Comparison of ENCODE assay signal across 8 mouse cellular contexts in genomic region chr1:42851398-42851767, GRCm38 (mm10). TPM values are rescaled to one million over a fixed set of nuclear protein-coding genes. Genes with fewer than 3 reads are reported as not detected.
A peak's percentile ranks its signal among the peaks of the same experiment; 100 is the strongest.
DNase-seq lines count a peak whose midpoint lies in the region; ATAC-seq and TF ChIP-seq lines count a peak whose summit lies in the region.

No protein-coding gene starts in this region.

- TF ChIP-seq EP300 in liver, embryonic 14.5 days (IDR thresholded peaks at IDR 0.05; ENCODE audit: low read depth) = no peak

- peak overlapping the region; percentile 61 for H3K27ac ChIP-seq in heart, embryonic 13.5 days (replicated peaks)
- H3K27ac ChIP-seq in forebrain, embryonic 13.5 days = no peak overlapping the region
- H3K27ac ChIP-seq in liver, embryonic 14.5 days = no peak overlapping the region
- peak overlapping the region; percentile 70 for H3K27ac ChIP-seq in stomach, embryonic 16.5 days (ENCODE audit: low read length)

- WGBS in heart, embryonic 13.5 days = under 1% methylated on average over 21 of the region's 21 CpGs
- under 1% methylated on average over 21 of the region's 21 CpGs for WGBS in forebrain, embryonic 13.5 days
- under 1% methylated on average over 21 of the region's 21 CpGs for WGBS in liver, embryonic 14.5 days (ENCODE audit: insufficient replicate concordance)
- WGBS in stomach, embryonic 16.5 days = 0% methylated on average over 21 of the region's 21 CpGs

- H3K4me2 ChIP-seq in heart, embryonic 13.5 days = peak overlapping the region; percentile 82
- peak overlapping the region; percentile 66 for H3K4me2 ChIP-seq in forebrain, embryonic 13.5 days
- peak overlapping the region; percentile 85 for H3K4me2 ChIP-seq in liver, embryonic 14.5 days (ENCODE audit: low read depth)
- peak overlapping the region; percentile 63 for H3K4me2 ChIP-seq in stomach, embryonic 16.5 days (ENCODE audit: low read depth, low read length)

- H3K36me3 ChIP-seq in heart, embryonic 13.5 days = no peaks in the 10 kb centered on the region
- H3K36me3 ChIP-seq in G1E (replicated peaks) = peaks cover 9% of the 10 kb centered on the region
- no peaks in the 10 kb centered on the region for H3K36me3 ChIP-seq in forebrain, embryonic 13.5 days (ENCODE audit: poor library complexity, severe bottlenecking)
- no peaks in the 10 kb centered on the region for H3K36me3 ChIP-seq in liver, embryonic 14.5 days (replicated peaks; ENCODE audit: control insufficient read depth, insufficient read depth, low read depth)
- H3K36me3 ChIP-seq in stomach, embryonic 16.5 days (ENCODE audit: control insufficient read depth, insufficient read depth, low read length) = no peaks in the 10 kb centered on the region

- H3K4me1 ChIP-seq in heart, embryonic 13.5 days = peaks cover 13% of the 10 kb centered on the region
- H3K4me1 ChIP-seq in G1E (ENCODE audit: insufficient read depth, low read depth, low read length) = peaks cover 33% of the 10 kb centered on the region
- H3K4me1 ChIP-seq in forebrain, embryonic 13.5 days = peaks cover 14% of the 10 kb centered on the region
- H3K4me1 ChIP-seq in liver, embryonic 14.5 days (replicated peaks; ENCODE audit: control insufficient read depth in 2 of 2, insufficient read depth in 2 of 2, low read length in 1 of 2) = peaks cover 8 to 11% of the 10 kb centered on the region in 2 experiments; a peak in 3 of 4 replicates
- 0 out of 2 replicates have a peak, but pooled peaks cover 3% of the 10 kb centered on the region for H3K4me1 ChIP-seq in stomach, embryonic 16.5 days (ENCODE audit: control insufficient read depth, insufficient read depth, low read length)

- DNase-seq in heart, postnatal 25 days (ENCODE audit: low spot score) = no peak
- peak; percentile 41 for DNase-seq in G1E (ENCODE audit: low spot score)
- no peak for DNase-seq in liver, embryonic 14.5 days (ENCODE audit: low read depth in 3 of 3, low spot score in 3 of 3)
- DNase-seq in left cerebral cortex, postnatal 25 days (ENCODE audit: low spot score in 2 of 2) = no peak
- DNase-seq in thymus, postnatal 4 days = no peak

- ATAC-seq in heart, embryonic 13.5 days (ENCODE audit: extremely low read depth, insufficient number of reproducible peaks, low FRiP score, low TSS enrichment) = peak; percentile 17; the same call in 1 of the 2 replicates
- ATAC-seq in G1E (ENCODE audit: extremely low read depth, insufficient number of reproducible peaks, low FRiP score, poor library complexity, severe bottlenecking) = peak; percentile 19; the same call in 1 of the 2 replicates
- no peak; the same call in 1 of the 2 replicates for ATAC-seq in forebrain, embryonic 13.5 days
- peak; percentile 79 for ATAC-seq in liver, embryonic 14.5 days (ENCODE audit: insufficient read depth)
- ATAC-seq in stomach, embryonic 16.5 days (ENCODE audit: insufficient read depth, low FRiP score) = no peak; the same call in 1 of the 2 replicates

- intact Hi-C loops in heart, postnatal 25 days (cut with DNase I) = no loop called here
- intact Hi-C loops in left cerebral cortex, postnatal 25 days (cut with DNase I) = no loop called here

- H3K9me3 ChIP-seq in heart, embryonic 13.5 days = no peaks in the 10 kb centered on the region
- H3K9me3 ChIP-seq in G1E (replicated peaks) = no peaks in the 10 kb centered on the region
- no peaks in the 10 kb centered on the region for H3K9me3 ChIP-seq in forebrain, embryonic 13.5 days (replicated peaks)
- no peaks in the 10 kb centered on the region for H3K9me3 ChIP-seq in liver, embryonic 14.5 days (ENCODE audit: control insufficient read depth, low read length)
- no peaks in the 10 kb centered on the region for H3K9me3 ChIP-seq in stomach, embryonic 16.5 days (replicated peaks; ENCODE audit: control insufficient read depth, low read length)

- no peak for TF ChIP-seq CTCF in G1E (IDR thresholded peaks at IDR 0.05; ENCODE audit: low read depth, low read length)
- no peak for TF ChIP-seq CTCF in liver, embryonic 14.5 days (IDR thresholded peaks at IDR 0.05; ENCODE audit: low read depth)

- peak overlapping the region; percentile 81 for H3K9ac ChIP-seq in heart, embryonic 13.5 days
- peak overlapping the region; percentile 84 for H3K9ac ChIP-seq in forebrain, embryonic 13.5 days
- H3K9ac ChIP-seq in liver, embryonic 14.5 days (replicated peaks) = peak overlapping the region; percentile 74
- H3K9ac ChIP-seq in stomach, embryonic 16.5 days (ENCODE audit: low read length) = peak overlapping the region; percentile 91

- H3K27me3 ChIP-seq in heart, embryonic 13.5 days (replicated peaks) = no peaks in the 10 kb centered on the region
- peaks cover 12% of the 10 kb centered on the region for H3K27me3 ChIP-seq in G1E (ENCODE audit: insufficient read depth, low read length)
- H3K27me3 ChIP-seq in forebrain, embryonic 13.5 days = no peaks in the 10 kb centered on the region
- no peaks in the 10 kb centered on the region for H3K27me3 ChIP-seq in liver, embryonic 14.5 days (ENCODE audit: control insufficient read depth, insufficient read depth, low read length)
- no peaks in the 10 kb centered on the region for H3K27me3 ChIP-seq in stomach, embryonic 16.5 days (ENCODE audit: control insufficient read depth, insufficient read depth, low read length)

- H3K4me3 ChIP-seq in heart, embryonic 13.5 days = peak overlapping the region; percentile 85
- peak overlapping the region; percentile 96 for H3K4me3 ChIP-seq in G1E (ENCODE audit: low read depth, low read length)
- H3K4me3 ChIP-seq in forebrain, embryonic 13.5 days = peak overlapping the region; percentile 97
- H3K4me3 ChIP-seq in liver, embryonic 14.5 days (ENCODE audit: insufficient read depth in 1 of 2, low read depth in 2 of 2, low read length in 2 of 2) = peak overlapping the region; percentile 74 to 82
- peak overlapping the region; percentile 100 for H3K4me3 ChIP-seq in stomach, embryonic 16.5 days (replicated peaks; ENCODE audit: low read length)

RNA-seq across cellular contexts. Expression of gene Mrps9, which starts 0.3 kb away (rescaled TPM):
- 54.6 and 63.0 TPM in 2 replicates for polyA plus RNA-seq in heart, embryonic 13.5 days (2015; fragmentation: Nextera tagmentation; extraction: Ambion mirVana)
- total RNA-seq in heart, postnatal 25 days (2021) = 100 to 1,000 TPM; 104 to 111 TPM
- total RNA-seq in G1E (2014; fragmentation: Nextera tagmentation) (94.2 and 97.4 TPM in 2 replicates), G1E (2017) (149 and 151 TPM in 2 replicates)
- 91.1 and 106 TPM in 2 replicates for polyA plus RNA-seq in G1E (2012)
- polyA plus RNA-seq in forebrain, embryonic 13.5 days (2015; fragmentation: Nextera tagmentation; extraction: Ambion mirVana) = 42.6 and 46.6 TPM in 2 replicates
- 13.4 and 22.0 TPM in 2 replicates for polyA plus RNA-seq in liver, embryonic 14.5 days (2012; rRNA removed)
- 26.0 and 26.3 TPM in 2 replicates for polyA plus RNA-seq in liver, embryonic 14.5 days (2014; fragmentation: Nextera tagmentation; extraction: Ambion mirVana)
- polyA plus RNA-seq in stomach, embryonic 16.5 days (2015; fragmentation: Nextera tagmentation; extraction: Ambion mirVana) = 47.9 and 48.9 TPM in 2 replicates
- 10 to 100 TPM; 37.5 to 39.1 TPM for total RNA-seq in left cerebral cortex, postnatal 25 days (2021)

Comparison
In these comparisons a context has a peak if more than half of its experiments do, and no peak if none do; other contexts are left out.
1. ATAC-seq: peak in heart, embryonic 13.5 days (single experiment), G1E (single experiment) and liver, embryonic 14.5 days (single experiment); none in forebrain, embryonic 13.5 days (single experiment) and stomach, embryonic 16.5 days (single experiment).
2. H3K27ac ChIP-seq: peak in heart, embryonic 13.5 days (single experiment) and stomach, embryonic 16.5 days (single experiment); none in forebrain, embryonic 13.5 days (single experiment) and liver, embryonic 14.5 days (single experiment).
3. Peak in every context shown above with its lines, with median percentiles within 50 percentile points of each other: H3K4me2 ChIP-seq, H3K4me3 ChIP-seq and H3K9ac ChIP-seq.